Mouse (Mus musculus): ENCODE data around the gene Cog3.
A peak's percentile ranks its signal among the peaks of the same experiment; 100 is the strongest.
"Not testable (repeated sequence)": the region's sequence is repeated elsewhere in the genome, so short reads cannot be mapped to it uniquely, and the experiment has no call there.

The Cog3 gene

DNA sequence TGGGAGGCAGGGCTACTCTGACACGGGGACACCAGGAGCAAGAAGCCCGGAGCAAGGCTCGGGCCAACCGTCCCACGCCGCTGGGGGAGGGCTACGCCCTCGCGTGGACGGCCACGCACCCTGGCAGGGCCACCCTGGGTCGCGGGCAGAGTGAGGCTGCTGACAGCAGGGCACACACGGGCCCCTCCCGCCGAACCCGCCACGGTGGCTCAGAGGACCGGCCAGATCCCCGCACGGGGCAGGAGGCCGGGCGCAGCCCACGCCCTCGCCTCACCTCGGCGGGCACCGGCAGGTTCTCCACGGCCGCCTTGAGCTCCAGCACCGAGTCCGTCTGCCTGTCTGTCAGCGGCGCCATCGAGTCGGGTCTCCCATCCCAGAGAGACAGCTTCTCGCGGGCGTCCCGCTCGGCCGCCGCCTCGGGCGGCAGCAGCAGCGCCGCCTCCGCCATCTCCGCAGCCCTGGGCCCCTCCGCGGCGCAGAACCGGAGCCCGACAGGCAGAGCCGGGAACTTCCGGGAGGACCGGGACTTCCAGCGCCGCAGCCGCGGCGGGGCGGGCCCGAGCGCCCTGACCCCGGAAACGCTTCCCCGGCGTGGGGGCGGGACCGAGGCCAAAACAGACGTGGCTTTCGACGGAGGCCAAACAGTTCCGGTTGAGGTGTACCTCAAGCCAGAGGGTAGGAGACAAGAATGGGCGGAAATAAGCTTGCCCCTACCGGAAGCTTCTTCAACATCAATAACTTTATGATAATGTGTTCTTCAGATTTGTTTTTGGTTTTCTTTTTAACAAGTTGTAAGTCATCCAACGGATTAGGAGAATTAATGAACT is at the start of gene Cog3:
Gene Cog3 (minus strand): TSS at position 527 of the 827 bp plus-strand sequence.
- DNase-seq (ENCODE audit: low spot score in 2 of 2): peak; percentile 94 to 97

DNA sequence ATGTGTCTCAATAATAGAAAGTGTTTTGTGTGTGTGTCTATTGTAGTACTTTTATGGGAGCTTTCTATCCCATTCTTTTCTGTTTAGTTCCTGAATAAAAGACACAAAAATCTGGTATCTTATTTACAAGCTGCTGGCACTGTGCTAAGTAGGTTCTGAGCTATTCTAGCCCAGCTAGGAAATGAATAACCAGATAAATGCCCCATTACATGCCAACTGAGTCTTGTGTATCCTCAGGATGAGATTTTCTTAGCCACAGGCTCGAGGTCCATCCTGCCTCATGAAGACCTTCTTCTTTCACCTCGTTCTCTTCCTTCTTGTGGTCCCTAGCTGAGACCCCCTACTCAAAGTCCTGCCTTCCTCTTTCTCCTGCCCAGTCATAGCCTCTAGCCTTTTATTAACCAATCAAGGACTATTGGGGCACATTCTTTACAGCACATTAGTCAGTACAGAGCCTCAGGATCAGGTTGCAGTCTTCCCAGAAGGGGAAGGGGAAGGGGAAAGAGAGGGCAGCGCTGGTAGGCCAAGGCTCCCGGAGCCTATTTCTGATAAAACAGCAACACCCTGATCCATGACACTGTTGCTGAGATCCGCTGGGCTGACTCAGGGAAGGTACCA is 43.6 kb upstream of the Cog3 start:
- no peak for DNase-seq (ENCODE audit: low spot score in 2 of 2)

DNA sequence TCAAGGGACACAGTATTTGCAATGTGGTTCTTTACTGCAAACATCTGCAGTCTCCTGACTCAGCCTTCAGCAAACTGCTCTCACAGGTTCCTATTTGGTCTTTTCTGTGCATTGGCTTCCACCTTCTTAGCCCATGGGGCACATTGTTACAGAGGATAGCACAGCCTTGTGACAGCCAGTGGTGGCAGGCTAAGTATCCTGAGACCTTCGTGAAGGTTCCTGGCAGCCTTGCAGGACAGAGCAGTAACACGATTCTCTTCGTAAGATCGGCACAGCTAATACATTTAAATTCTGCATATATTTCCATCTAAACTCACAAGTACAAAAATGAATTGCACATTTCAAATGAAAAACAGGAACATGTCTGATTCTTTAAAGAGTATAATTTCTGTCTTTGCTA is 41.6 kb upstream of the Cog3 start:
- no peak for DNase-seq (ENCODE audit: low spot score in 2 of 2)

DNA sequence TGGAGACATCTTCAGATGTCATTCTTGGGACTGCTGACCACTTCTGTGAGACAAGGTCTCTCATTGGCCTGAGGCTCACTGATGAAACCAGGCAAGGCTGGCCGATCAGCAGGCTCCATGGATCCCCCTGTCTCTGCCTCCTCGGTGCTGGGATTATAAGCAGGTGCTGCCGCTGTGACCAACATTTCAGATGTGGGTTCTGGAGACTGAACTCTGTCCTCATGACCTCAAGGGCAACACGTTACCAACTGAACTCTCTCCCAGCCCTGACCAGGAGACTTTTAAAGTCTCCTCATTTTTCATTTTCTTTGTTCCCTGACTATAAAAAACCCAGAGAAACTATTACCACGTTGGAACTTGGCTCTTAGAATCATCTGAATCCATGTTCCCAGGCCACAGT is 40.4 kb upstream of the Cog3 start:
- DNase-seq (ENCODE audit: low spot score in 2 of 2): no peak

- no peak for DNase-seq (ENCODE audit: low spot score in 2 of 2)
Measured at GRCm38 (mm10) chr14:75794324-75794723, 40.0 kb upstream of the Cog3 start.

DNA sequence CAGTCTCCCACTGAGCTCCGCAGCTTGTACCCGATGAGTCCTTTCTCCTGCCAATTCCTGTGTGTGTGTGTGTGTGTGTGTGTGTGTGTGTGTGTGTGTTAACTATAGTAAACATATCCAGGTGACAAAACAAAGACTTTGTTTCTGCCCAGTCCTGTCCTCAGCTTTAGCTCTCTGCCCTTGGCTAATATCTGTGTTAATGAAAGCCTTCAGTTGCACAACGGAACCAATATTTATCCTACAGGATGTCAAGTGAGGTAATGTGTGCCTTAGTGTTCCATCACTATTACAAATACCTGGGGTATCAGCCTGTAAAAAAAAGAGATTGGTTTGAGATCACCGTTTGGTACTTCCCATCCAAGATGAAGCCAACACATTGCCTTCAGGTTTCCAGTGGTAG is 38.8 kb upstream of the Cog3 start:
- DNase-seq (ENCODE audit: low spot score in 2 of 2): no peak

GRCm38 (mm10) chr14:75791372-75791771 is 37.1 kb upstream of the Cog3 start:
- no peak for DNase-seq (ENCODE audit: low spot score in 2 of 2)

DNA sequence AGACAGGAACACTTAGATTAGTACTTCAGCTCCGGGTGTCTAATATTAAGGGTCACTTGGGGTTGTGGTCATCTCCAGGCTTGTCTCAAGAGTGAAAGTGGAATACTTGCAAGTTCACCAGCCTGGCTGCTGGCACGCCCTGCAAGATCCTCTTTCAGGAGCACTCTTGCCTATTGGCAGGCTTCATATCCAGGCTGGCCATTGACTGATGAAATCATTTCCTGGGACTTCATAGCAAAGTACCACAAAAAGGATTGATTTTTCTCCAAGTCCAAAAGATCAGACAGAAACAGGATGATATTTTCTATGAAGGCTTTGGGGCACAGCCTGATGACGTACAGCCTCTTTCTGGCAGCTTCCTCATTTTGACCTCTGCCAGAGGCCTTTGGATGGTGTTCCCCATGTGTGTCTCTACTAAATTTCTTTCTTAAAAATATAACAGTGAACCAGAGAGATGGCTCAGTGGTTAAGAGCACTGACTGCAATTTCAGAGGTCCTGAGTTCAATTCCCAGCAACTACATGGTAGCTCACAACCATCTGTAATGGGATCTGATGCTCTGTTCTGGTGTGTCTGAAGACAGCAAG is 36.2 kb upstream of the Cog3 start:
- DNase-seq (ENCODE audit: low spot score in 2 of 2): no peak

- DNase-seq (ENCODE audit: low spot score in 2 of 2): no peak
Measured at GRCm38 (mm10) chr14:75789291-75789690, 35.0 kb upstream of the Cog3 start.

GRCm38 (mm10) chr14:75787794-75788175 is 33.5 kb upstream of the Cog3 start:
- DNase-seq (ENCODE audit: low spot score in 2 of 2): no peak

DNA sequence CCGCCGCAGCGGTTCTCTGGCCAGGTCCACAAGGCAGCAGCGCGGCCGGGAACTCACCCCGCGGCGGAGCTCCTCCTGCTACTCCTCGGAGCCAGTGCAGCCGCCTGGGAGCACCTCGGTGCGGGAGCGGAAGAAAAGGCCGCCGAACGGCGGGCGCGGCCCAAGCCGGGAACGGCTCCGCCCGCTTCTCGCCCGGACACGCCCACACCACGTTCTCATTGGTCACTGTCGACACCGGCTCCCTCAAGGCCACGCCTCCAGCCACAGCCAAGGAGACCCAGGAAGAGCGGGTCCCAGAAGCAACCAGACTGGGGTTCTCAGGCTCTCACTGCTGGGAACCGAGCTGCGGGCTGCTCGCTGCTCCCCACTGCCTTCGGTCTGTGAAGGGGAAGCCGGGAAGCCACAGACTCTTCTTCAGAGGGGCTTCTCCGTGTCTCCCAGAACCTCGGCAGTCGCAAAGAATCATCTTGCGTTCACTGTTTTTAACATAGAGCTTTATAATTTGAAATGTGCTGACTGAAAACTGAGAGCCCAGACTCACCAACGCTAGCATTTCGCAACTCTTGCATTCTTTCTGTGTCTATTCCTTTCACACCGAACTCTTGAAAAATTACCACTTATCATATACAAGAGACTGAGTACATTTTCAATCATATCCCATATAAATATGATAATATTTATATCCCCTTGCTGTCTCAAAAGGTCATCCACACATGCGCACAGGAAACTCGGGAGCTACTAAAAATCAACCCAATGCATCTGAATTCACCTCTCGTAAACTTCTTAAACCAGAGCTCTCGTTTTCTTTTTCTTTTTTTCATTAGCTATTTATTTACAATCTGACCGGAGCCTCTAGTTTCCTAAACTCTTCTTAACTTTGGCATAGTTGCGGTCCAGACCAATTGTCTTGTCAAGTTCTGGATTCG is 32.8 kb upstream of the Cog3 start, which contains the start of gene Slc25a30:
Gene Slc25a30 (minus strand): TSS at position 170 of the 926 bp plus-strand sequence.
- DNase-seq (ENCODE audit: low spot score in 2 of 2): peak; percentile 89 to 92

GRCm38 (mm10) chr14:75786424-75786867 is 32.1 kb upstream of the Cog3 start:
- no peak for DNase-seq (ENCODE audit: low spot score in 2 of 2)

GRCm38 (mm10) chr14:75779913-75780312 is 25.6 kb upstream of the Cog3 start:
- DNase-seq (ENCODE audit: low spot score in 2 of 2): no peak

GRCm38 (mm10) chr14:75776637-75777036 is 22.3 kb upstream of the Cog3 start:
- DNase-seq (ENCODE audit: low spot score in 2 of 2): no peak

GRCm38 (mm10) chr14:75773431-75773830 is 19.1 kb upstream of the Cog3 start:
- DNase-seq (ENCODE audit: low spot score in 2 of 2): no peak

GRCm38 (mm10) chr14:75772407-75772806 is 18.1 kb upstream of the Cog3 start:
- DNase-seq (ENCODE audit: low spot score in 2 of 2): not testable (repeated sequence)

DNA sequence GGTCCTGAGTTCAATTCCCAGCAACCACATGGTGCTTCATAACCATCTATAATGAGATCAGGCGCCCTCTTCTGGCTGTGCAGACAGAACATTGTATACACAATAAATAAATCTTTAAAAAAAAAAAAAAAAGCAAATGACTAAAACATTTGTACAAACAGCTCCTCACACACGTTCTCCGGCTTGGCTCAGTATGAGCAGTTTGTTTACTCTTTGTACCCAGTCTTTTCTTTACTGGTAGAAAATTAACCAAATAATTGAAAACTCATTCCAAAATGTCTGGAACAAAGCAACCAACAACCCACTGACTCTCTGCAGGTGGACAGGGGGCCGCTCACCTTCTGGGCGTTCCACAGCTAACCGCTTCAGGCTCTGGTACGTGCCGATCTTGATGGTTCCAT is 16.8 kb upstream of the Cog3 start:
- DNase-seq (ENCODE audit: low spot score in 2 of 2): no peak

GRCm38 (mm10) chr14:75769334-75769733 is 15.0 kb upstream of the Cog3 start:
- no peak for DNase-seq (ENCODE audit: low spot score in 2 of 2)

- no peak for DNase-seq (ENCODE audit: low spot score in 2 of 2)
Measured at GRCm38 (mm10) chr14:75768275-75768608, 13.9 kb upstream of the Cog3 start.

DNA sequence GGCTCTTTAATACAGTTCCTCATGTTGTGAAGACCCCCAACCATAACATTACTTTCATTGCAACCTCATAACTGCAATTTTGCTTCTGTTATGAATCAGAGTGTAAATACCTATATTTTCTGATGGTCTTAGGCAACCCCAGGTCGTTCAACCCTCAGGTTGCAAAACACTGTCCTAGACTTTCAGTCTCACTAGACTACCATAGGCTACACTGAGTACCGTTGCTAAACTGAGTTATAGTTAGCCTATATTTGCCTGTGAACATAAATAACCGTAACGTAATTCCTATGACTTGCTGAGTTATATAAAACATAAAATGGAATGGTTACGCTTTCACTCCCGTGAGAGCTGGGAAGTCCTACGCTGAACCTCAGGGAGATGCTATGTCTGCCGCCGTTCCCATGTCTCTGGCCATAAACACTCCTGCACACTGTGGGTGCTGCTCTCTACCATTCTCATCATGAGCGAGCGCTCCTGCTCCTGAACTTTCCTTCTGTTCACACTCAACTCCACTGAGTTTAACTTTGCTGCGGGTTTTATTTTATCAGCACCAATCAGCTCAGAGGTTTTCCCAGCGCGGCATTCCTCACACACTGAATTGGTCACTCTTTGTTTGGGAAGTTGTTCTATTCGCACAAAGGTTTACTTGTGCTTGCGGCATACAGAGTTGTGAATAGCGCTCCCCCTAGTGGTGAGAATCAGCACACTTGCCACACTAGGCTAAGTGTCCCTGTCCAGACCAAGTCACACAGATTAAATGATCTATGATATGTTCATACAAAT is 13.4 kb upstream of the Cog3 start:
- DNase-seq (ENCODE audit: low spot score in 2 of 2): peak; percentile 46 to 61
